Comparison of ENCODE assay signal across 11 mouse cellular contexts in genomic region chr7:113141846-113142683, GRCm38 (mm10).
A peak's percentile ranks its signal among the peaks of the same experiment; 100 is the strongest.
DNase-seq lines count a peak whose midpoint lies in the region; ATAC-seq and TF ChIP-seq lines count a peak whose summit lies in the region.
"Had no signal": no experiment of that assay in that cellular context is flagged by ENCODE, and none has a peak within 500 bp of the region (broad histone marks: within the 10 kb centered on the region; RNA-seq: fewer than 3 reads in every experiment).

No protein-coding gene starts in this region.

- no peak for ATAC-seq in hindbrain, embryonic 14.5 days (ENCODE audit: low FRiP score)
- ATAC-seq in forebrain, postnatal 0 days = peak; percentile 83
- peak; percentile 52; the same call in 1 of the 2 replicates for ATAC-seq in midbrain, postnatal 0 days (ENCODE audit: low FRiP score)
- ATAC-seq: intestine, postnatal 0 days had no signal

- TF ChIP-seq CTCF in forebrain, postnatal 0 days (IDR thresholded peaks at IDR 0.05; ENCODE audit: low read depth) = no peak
- TF ChIP-seq CTCF in midbrain, postnatal 0 days (IDR thresholded peaks at IDR 0.05) = no peak

- no peak overlapping the region for H3K4me3 ChIP-seq in hindbrain, embryonic 10.5 days
- no peak overlapping the region for H3K4me3 ChIP-seq in hindbrain, embryonic 14.5 days (replicated peaks; ENCODE audit: low read length)
- no peak overlapping the region for H3K4me3 ChIP-seq in forebrain, postnatal 0 days (ENCODE audit: low read depth, low read length)
- H3K4me3 ChIP-seq in midbrain, postnatal 0 days (ENCODE audit: low read depth, low read length) = no peak overlapping the region
- H3K4me3 ChIP-seq: liver, embryonic 13.5 days had no signal

- H3K9me3 ChIP-seq in hindbrain, embryonic 10.5 days = no peaks in the 10 kb centered on the region
- no peaks in the 10 kb centered on the region for H3K9me3 ChIP-seq in hindbrain, embryonic 14.5 days (ENCODE audit: control insufficient read depth, low read length)
- no peaks in the 10 kb centered on the region for H3K9me3 ChIP-seq in forebrain, postnatal 0 days (ENCODE audit: low read length)
- no peaks in the 10 kb centered on the region for H3K9me3 ChIP-seq in midbrain, postnatal 0 days (ENCODE audit: low read length)
- H3K9me3 ChIP-seq: liver, embryonic 13.5 days had no signal

- H3K27ac ChIP-seq in hindbrain, embryonic 10.5 days = no peak overlapping the region
- no peak overlapping the region for H3K27ac ChIP-seq in hindbrain, embryonic 14.5 days
- no peak overlapping the region for H3K27ac ChIP-seq in forebrain, postnatal 0 days (ENCODE audit: low read depth, low read length)
- H3K27ac ChIP-seq in midbrain, postnatal 0 days (ENCODE audit: low read depth, low read length) = no peak overlapping the region
- H3K27ac ChIP-seq: liver, embryonic 13.5 days had no signal

- no peaks in the 10 kb centered on the region for H3K36me3 ChIP-seq in hindbrain, embryonic 10.5 days
- H3K36me3 ChIP-seq in hindbrain, embryonic 14.5 days (replicated peaks; ENCODE audit: control insufficient read depth, insufficient read depth) = no peaks in the 10 kb centered on the region
- H3K36me3 ChIP-seq in forebrain, postnatal 0 days (ENCODE audit: insufficient read depth) = no peaks in the 10 kb centered on the region
- no peaks in the 10 kb centered on the region for H3K36me3 ChIP-seq in midbrain, postnatal 0 days (ENCODE audit: insufficient read depth, low read length)
- H3K36me3 ChIP-seq: liver, embryonic 13.5 days had no signal

- no peak overlapping the region for H3K9ac ChIP-seq in hindbrain, embryonic 14.5 days
- H3K9ac ChIP-seq in forebrain, postnatal 0 days = no peak overlapping the region
- no peak overlapping the region for H3K9ac ChIP-seq in midbrain, postnatal 0 days (replicated peaks; ENCODE audit: low read length, poor library complexity, severe bottlenecking)
- H3K9ac ChIP-seq: liver, embryonic 13.5 days had no signal

- DNase-seq in hindbrain, embryonic 10.5 days (ENCODE audit: low spot score) = peak; percentile 22
- DNase-seq in hindbrain, embryonic 14.5 days (ENCODE audit: low spot score) = no peak
- DNase-seq in WW6 (ENCODE audit: low read depth, low spot score) = peak; percentile 49
- peak; percentile 67 for DNase-seq in forebrain, postnatal 0 days
- peak; percentile 79 for DNase-seq in midbrain, postnatal 0 days (ENCODE audit: low spot score)
- DNase-seq in thymus, postnatal 10 days (ENCODE audit: low spot score in 2 of 2) = no peak
- no peak for DNase-seq in cerebellum, adult 9-10 months
- no peak for DNase-seq in spleen, adult 18-20 months
- DNase-seq: adrenal gland, postnatal 10 days; liver, embryonic 13.5 days had no signal

- peaks cover 21% of the 10 kb centered on the region for H3K4me1 ChIP-seq in hindbrain, embryonic 10.5 days (replicated peaks)
- H3K4me1 ChIP-seq in hindbrain, embryonic 14.5 days (replicated peaks; ENCODE audit: control insufficient read depth, insufficient read depth, low read length) = 0 out of 2 replicates have a peak, but pooled peaks cover 4% of the 10 kb centered on the region
- H3K4me1 ChIP-seq in forebrain, postnatal 0 days (ENCODE audit: insufficient read depth) = peaks cover 9% of the 10 kb centered on the region; the same call in 1 of the 2 replicates
- peaks cover 2% of the 10 kb centered on the region; the same call in 1 of the 2 replicates for H3K4me1 ChIP-seq in midbrain, postnatal 0 days (ENCODE audit: insufficient read depth, low read length)
- H3K4me1 ChIP-seq: liver, embryonic 13.5 days had no signal

- 0 out of 2 replicates have a peak, but pooled peaks cover 13% of the 10 kb centered on the region for H3K27me3 ChIP-seq in hindbrain, embryonic 10.5 days (ENCODE audit: insufficient read depth, poor library complexity, severe bottlenecking)
- no peaks in the 10 kb centered on the region for H3K27me3 ChIP-seq in hindbrain, embryonic 14.5 days (ENCODE audit: control insufficient read depth, insufficient read depth, low read length)
- no peaks in the 10 kb centered on the region for H3K27me3 ChIP-seq in forebrain, postnatal 0 days (ENCODE audit: insufficient read depth, low read length)
- H3K27me3 ChIP-seq in midbrain, postnatal 0 days (ENCODE audit: insufficient read depth, low read length) = no peaks in the 10 kb centered on the region

- WGBS in hindbrain, embryonic 10.5 days = 39% methylated on average over 10 of the region's 10 CpGs
- 19% methylated on average over 10 of the region's 10 CpGs for WGBS in hindbrain, embryonic 14.5 days
- 14% methylated on average over 10 of the region's 10 CpGs for WGBS in forebrain, postnatal 0 days
- 18% methylated on average over 10 of the region's 10 CpGs for WGBS in midbrain, postnatal 0 days

- no peak overlapping the region for H3K4me2 ChIP-seq in hindbrain, embryonic 14.5 days (replicated peaks)
- H3K4me2 ChIP-seq in forebrain, postnatal 0 days (ENCODE audit: low read depth) = no peak overlapping the region
- H3K4me2 ChIP-seq in midbrain, postnatal 0 days (ENCODE audit: low read depth, low read length, poor library complexity, severe bottlenecking) = peak overlapping the region; percentile 12; the same call in 1 of the 2 replicates
- H3K4me2 ChIP-seq: liver, embryonic 13.5 days had no signal

Comparison
In these comparisons a context has a peak if more than half of its experiments do, and no peak if none do; other contexts are left out.
1. DNase-seq: peak in hindbrain, embryonic 10.5 days (single experiment), WW6 (single experiment), forebrain, postnatal 0 days (single experiment) and midbrain, postnatal 0 days (single experiment); none in hindbrain, embryonic 14.5 days (single experiment), thymus, postnatal 10 days (0 of 2), cerebellum, adult 9-10 months (single experiment) and spleen, adult 18-20 months (0 of 2).